Mouse (Mus musculus) ES-CJ7 (cell line): ENCODE results near the gene Tpx2.
A peak's percentile ranks its signal among the peaks of the same experiment; 100 is the strongest.

Experiments
- DNase-seq: peaks from one replicate; pipeline ENCODE4 v3.0.0; 2011; ENCODE audit warnings: low read depth, low spot score

Gene Tpx2

GRCm38 (mm10) chr2:152847815-152848302 lies at the start of gene Tpx2:
Gene Tpx2, plus strand, starts transcription at chr2:152847964.
- DNase-seq, result peak; percentile 99

- no peak for DNase-seq
Measured at GRCm38 (mm10) chr2:152799954-152800761, 47.6 kb upstream of the Tpx2 start.

GRCm38 (mm10) chr2:152800762-152801113 lies 47.0 kb upstream of the Tpx2 start:
- no peak for DNase-seq

GRCm38 (mm10) chr2:152802303-152802702 lies 45.5 kb upstream of the Tpx2 start:
- no peak for DNase-seq

GRCm38 (mm10) chr2:152803081-152803480 lies 44.7 kb upstream of the Tpx2 start:
- no peak for DNase-seq

GRCm38 (mm10) chr2:152804408-152805110 lies 43.2 kb upstream of the Tpx2 start:
- peak; percentile 94 for DNase-seq

GRCm38 (mm10) chr2:152805111-152805490 lies 42.7 kb upstream of the Tpx2 start:
- no peak for DNase-seq

- DNase-seq, result no peak
Measured at GRCm38 (mm10) chr2:152806037-152806436, 41.7 kb upstream of the Tpx2 start.

GRCm38 (mm10) chr2:152808178-152808577 lies 39.6 kb upstream of the Tpx2 start:
- no peak for DNase-seq

- no peak for DNase-seq
Measured at GRCm38 (mm10) chr2:152810158-152810941, 37.4 kb upstream of the Tpx2 start.

GRCm38 (mm10) chr2:152811336-152812165 lies 36.2 kb upstream of the Tpx2 start:
- peak; percentile 33 for DNase-seq

GRCm38 (mm10) chr2:152813232-152813631 lies 34.5 kb upstream of the Tpx2 start:
- no peak for DNase-seq

GRCm38 (mm10) chr2:152814213-152814874 lies 33.4 kb upstream of the Tpx2 start:
- DNase-seq, result no peak

GRCm38 (mm10) chr2:152815879-152816656 lies 31.7 kb upstream of the Tpx2 start:
- peak; percentile 43 for DNase-seq

- no peak for DNase-seq
Measured at GRCm38 (mm10) chr2:152816657-152817348, 31.0 kb upstream of the Tpx2 start.

GRCm38 (mm10) chr2:152817596-152818291 lies 30.0 kb upstream of the Tpx2 start:
- DNase-seq, result no peak

GRCm38 (mm10) chr2:152818679-152819078 lies 29.1 kb upstream of the Tpx2 start:
- no peak for DNase-seq

GRCm38 (mm10) chr2:152819097-152819624 lies 28.6 kb upstream of the Tpx2 start:
- DNase-seq, result no peak
